Mouse (Mus musculus) heart, postnatal 0 days (tissue): ENCODE measurements at regions not wholly inside any gene's neighbourhood (a gene's known extent, or its start where the extent isn't known, plus 50 kb on each side); places are given as distances from the start of the nearest gene placed in this dataset.

ENCODE experiments used
- ATAC-seq: fragments of 200-750 bp; cut with Nextera tagmentation; 2 replicates; pipeline ENCODE4 v1.8.0; 2017; ENCODE audit warnings: low read depth, moderate number of reproducible peaks, moderate library complexity; ENCODE audit not compliant: insufficient read depth
- DNase-seq: peaks from one replicate; pipeline ENCODE4 v3.0.0-alpha.2; 2016; ENCODE audit warnings: low spot score
- H3K27ac ChIP-seq: fragments of 300-500 bp; sonication (generic); 2 replicates; pipeline ENCODE4 v1.5.1; 2014; ENCODE audit warnings: low read depth, mild to moderate bottlenecking
- H3K27me3 ChIP-seq: fragments of 300-500 bp; sonication (generic); 2 replicates; pipeline ENCODE4 v1.6.1; 2014; ENCODE audit warnings: low read length, mixed read lengths; ENCODE audit not compliant: control insufficient read depth, insufficient read depth
- H3K36me3 ChIP-seq: fragments of 300-500 bp; sonication (generic); replicated peaks from 2 replicates; pipeline ENCODE4 v1.6.1; 2014; ENCODE audit warnings: low read length, mixed read lengths; ENCODE audit not compliant: control insufficient read depth, insufficient read depth
- H3K4me1 ChIP-seq: fragments of 300-500 bp; sonication (generic); 2 replicates; pipeline ENCODE4 v1.6.1; 2014; ENCODE audit warnings: antibody characterized with exemption; ENCODE audit not compliant: control insufficient read depth, insufficient read depth
- H3K4me2 ChIP-seq: fragments of 300-500 bp; sonication (generic); 2 replicates; pipeline ENCODE4 v1.6.1; 2014; ENCODE audit warnings: low read depth, mild to moderate bottlenecking, low read length, moderate library complexity
- H3K4me3 ChIP-seq: fragments of 300-500 bp; sonication (generic); 2 replicates; pipeline ENCODE4 v1.5.1; 2014; ENCODE audit warnings: low read depth, low read length
- H3K9ac ChIP-seq: fragments of 300-500 bp; sonication (generic); replicated peaks from 2 replicates; pipeline ENCODE4 v1.6.1; 2014; ENCODE audit warnings: low read depth, low read length, mixed read lengths
- H3K9me3 ChIP-seq: fragments of 300-500 bp; sonication (generic); replicated peaks from 2 replicates; pipeline ENCODE4 v1.6.1; 2016; ENCODE audit warnings: low read length; ENCODE audit not compliant: control insufficient read depth
- CTCF ChIP-seq: IDR thresholded peaks from 2 replicates; pipeline ENCODE4 v1.5.1; 2016; ENCODE audit warnings: antibody characterized with exemption, control low read depth, low read depth
- EP300 ChIP-seq: IDR thresholded peaks from 2 replicates; pipeline ENCODE4 v1.6.1; 2016; ENCODE audit warnings: antibody characterized with exemption, low read depth
- WGBS: fragments of 180-500 bp; shearing (Covaris S2); extraction: QIAGEN DNeasy Blood & Tissue Kit; methylation state at CpG from one replicate; pipeline ENCODE4 v1.1.7; 2014; 5-methylcytosine and 5-hydroxymethylcytosine counted together

DNA sequence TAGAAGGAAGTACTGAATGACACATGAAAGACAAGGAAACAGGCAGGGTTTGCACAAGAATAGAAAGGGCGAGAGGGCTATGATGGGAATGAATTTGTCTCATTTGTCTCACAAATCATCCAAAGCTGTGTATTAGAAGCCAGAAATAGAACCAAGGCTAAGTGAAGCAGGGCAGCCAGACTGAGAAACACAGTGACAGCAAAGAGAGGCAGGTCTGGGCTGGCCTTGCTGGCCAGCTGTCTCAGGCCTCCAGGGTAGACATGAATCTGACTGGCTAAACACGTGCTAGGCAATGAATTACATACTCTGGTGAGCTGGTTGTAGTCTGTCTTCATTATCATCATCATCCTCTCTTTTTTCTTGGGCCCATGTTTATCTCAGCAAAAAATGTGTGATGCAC, 101.7 kb upstream of the 1810046K07Rik start:
- H3K4me1 ChIP-seq = no peaks in the 10 kb centered on the region
- no peak overlapping the region for H3K27ac ChIP-seq
- WGBS = 49% methylated on average over 2 of the region's 2 CpGs
- ATAC-seq (no peak), DNase-seq (no peak)
- H3K9me3 ChIP-seq = no peaks in the 10 kb centered on the region
- no peaks in the 10 kb centered on the region for H3K36me3 ChIP-seq
- TF ChIP-seq CTCF = no peak
- no peak for TF ChIP-seq EP300
- no peak overlapping the region for H3K4me3 ChIP-seq
- no peaks in the 10 kb centered on the region for H3K27me3 ChIP-seq
- no peak overlapping the region for H3K4me2 ChIP-seq
- no peak overlapping the region for H3K9ac ChIP-seq

DNA sequence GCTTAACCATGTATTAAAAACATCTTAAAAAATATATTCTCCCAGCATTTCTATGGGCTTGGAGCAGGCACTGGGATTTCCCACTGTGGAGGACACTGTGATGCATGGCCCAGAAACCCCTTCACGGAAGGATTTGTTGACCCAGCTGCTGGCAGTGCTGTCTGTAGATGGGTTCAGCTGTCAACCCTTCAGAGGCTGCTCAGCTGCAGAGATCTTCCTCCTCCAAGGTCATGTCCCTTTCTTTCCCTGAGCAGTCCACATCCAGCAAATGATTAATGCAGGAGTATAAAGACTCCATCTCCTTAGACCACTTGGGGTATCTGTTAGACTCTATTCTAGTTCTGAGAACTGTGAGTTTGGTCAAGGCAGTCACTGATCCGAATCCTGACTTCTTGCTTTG, 108.4 kb upstream of the 1810046K07Rik start:
- 55% methylated on average over 2 of the region's 2 CpGs for WGBS
- no peak overlapping the region for H3K9ac ChIP-seq
- no peak for TF ChIP-seq EP300
- TF ChIP-seq CTCF = no peak
- no peak overlapping the region for H3K27ac ChIP-seq
- no peaks in the 10 kb centered on the region for H3K9me3 ChIP-seq
- no peaks in the 10 kb centered on the region for H3K36me3 ChIP-seq
- ATAC-seq (no peak), DNase-seq (no peak)
- H3K4me2 ChIP-seq = no peak overlapping the region
- H3K4me3 ChIP-seq = no peak overlapping the region
- no peaks in the 10 kb centered on the region for H3K4me1 ChIP-seq
- no peaks in the 10 kb centered on the region for H3K27me3 ChIP-seq

- H3K4me1 ChIP-seq = no peaks in the 10 kb centered on the region
- H3K4me2 ChIP-seq = no peak overlapping the region
- H3K4me3 ChIP-seq = no peak overlapping the region
- H3K9me3 ChIP-seq = no peaks in the 10 kb centered on the region
- no peak for TF ChIP-seq EP300
- no peak for TF ChIP-seq CTCF
- no peak for ATAC-seq
- 43% methylated on average over 5 of the region's 5 CpGs for WGBS
- H3K27ac ChIP-seq = no peak overlapping the region
- no peak overlapping the region for H3K9ac ChIP-seq
- DNase-seq = no peak
- H3K36me3 ChIP-seq = no peaks in the 10 kb centered on the region
- H3K27me3 ChIP-seq = no peaks in the 10 kb centered on the region
These were observed 113.2 kb upstream of the 1810046K07Rik start for GRCm38 (mm10) chr9:51441773-51442381.

DNA sequence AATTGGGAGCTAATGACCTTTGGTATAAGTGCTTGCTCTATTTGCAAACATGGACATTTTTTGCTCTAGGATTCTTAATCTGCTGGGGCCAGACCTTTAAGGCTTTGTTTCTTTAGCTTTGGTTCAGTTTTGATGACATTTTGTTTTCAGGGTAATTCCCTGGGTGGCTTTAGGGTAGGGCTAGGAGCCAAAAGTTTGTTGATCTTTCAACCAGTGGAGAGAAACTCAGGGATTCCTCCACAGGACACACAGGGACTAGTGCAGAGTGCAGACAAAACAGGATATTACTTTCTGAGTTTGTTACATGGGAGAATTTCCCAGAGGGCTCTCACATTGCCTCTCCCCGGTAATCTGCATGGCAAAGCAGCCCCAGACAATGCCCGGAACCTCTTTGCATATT, 127.0 kb upstream of the 1810046K07Rik start:
- no peak for DNase-seq
- Histone ChIP-seq H3K4me2 (no peak overlapping the region), H3K9me3 (no peaks in the 10 kb centered on the region), H3K4me1 (no peaks in the 10 kb centered on the region), H3K36me3 (no peaks in the 10 kb centered on the region), H3K27me3 (no peaks in the 10 kb centered on the region), H3K27ac (no peak overlapping the region), H3K9ac (no peak overlapping the region), H3K4me3 (no peak overlapping the region)
- no peak for TF ChIP-seq EP300
- 66% methylated on average over 2 of the region's 2 CpGs for WGBS
- no peak for ATAC-seq

DNA sequence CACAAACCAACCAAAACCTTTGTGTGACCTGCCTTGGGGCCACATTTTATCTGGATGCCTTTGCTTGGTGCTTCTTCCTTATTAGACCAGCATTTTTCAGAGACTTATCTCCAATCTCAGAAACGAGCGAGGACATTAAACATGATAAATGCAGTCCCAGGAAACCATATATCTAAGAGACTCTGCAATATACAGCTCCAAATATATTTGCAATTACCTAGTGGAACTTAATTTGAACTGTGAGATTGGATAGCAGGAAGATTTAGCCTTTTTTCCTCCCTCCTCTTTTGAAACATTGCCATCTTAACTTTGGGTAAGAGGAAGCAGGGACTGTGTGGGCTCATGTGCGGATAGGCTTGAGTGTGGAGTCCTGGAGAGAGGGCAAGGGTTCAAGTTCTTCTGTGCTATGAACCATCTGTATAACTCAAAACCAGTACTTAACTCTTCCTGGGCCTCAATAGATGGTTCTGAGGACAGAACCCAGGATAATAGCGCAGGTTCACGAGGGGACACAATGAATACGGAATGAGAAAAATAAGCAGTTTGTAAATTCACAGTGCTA, 133.8 kb upstream of the 1810046K07Rik start:
- no peaks in the 10 kb centered on the region for H3K4me1 ChIP-seq
- no peak overlapping the region for H3K4me2 ChIP-seq
- no peaks in the 10 kb centered on the region for H3K36me3 ChIP-seq
- H3K27ac ChIP-seq = no peak overlapping the region
- WGBS = 70% methylated on average over 6 of the region's 6 CpGs
- DNase-seq (no peak), ATAC-seq (no peak)
- no peak overlapping the region for H3K4me3 ChIP-seq
- no peaks in the 10 kb centered on the region for H3K9me3 ChIP-seq
- H3K27me3 ChIP-seq = no peaks in the 10 kb centered on the region
- no peak overlapping the region for H3K9ac ChIP-seq
- no peak for TF ChIP-seq EP300
- no peak for TF ChIP-seq CTCF

DNA sequence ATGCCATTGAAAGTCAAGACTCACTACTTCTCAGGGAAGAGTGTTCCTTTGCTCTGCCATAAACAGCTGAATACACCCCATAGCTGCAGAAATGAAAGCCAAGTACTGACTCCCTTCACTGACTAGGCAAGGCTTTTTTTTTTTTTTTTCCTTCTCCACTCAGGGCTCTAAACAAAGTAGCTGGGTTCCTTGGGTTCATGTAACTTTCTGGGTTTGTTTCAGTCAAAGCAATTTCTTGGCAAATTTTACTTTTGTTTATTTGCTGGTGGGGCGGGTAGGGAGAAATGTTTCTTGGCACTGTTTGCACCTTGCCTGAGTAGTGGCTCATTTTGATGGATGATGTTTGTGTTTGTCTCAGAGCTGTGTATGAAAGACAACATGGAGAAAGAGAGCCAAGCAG, 141.3 kb upstream of the 1810046K07Rik start:
- ATAC-seq = no peak

More for the DNA sequence above, 141.3 kb upstream of the 1810046K07Rik start:
- 77% methylated on average over 1 of the region's 1 CpGs for WGBS
- H3K4me1 ChIP-seq = no peaks in the 10 kb centered on the region
- no peaks in the 10 kb centered on the region for H3K27me3 ChIP-seq
- H3K9ac ChIP-seq = no peak overlapping the region
- H3K4me2 ChIP-seq = no peak overlapping the region
- no peaks in the 10 kb centered on the region for H3K36me3 ChIP-seq
- H3K27ac ChIP-seq = no peak overlapping the region
- H3K9me3 ChIP-seq = no peaks in the 10 kb centered on the region
- DNase-seq = no peak
- no peak overlapping the region for H3K4me3 ChIP-seq
- no peak for TF ChIP-seq EP300
- no peak for TF ChIP-seq CTCF
